Mouse (Mus musculus): ENCODE data around the gene Tekt5.
A peak's percentile ranks its signal among the peaks of the same experiment; 100 is the strongest.

The Tekt5 gene

GRCm38 (mm10) chr16:10377286-10377685 is 18.0 kb downstream of the Tekt5 start:
- DNase-seq: no peak

DNA sequence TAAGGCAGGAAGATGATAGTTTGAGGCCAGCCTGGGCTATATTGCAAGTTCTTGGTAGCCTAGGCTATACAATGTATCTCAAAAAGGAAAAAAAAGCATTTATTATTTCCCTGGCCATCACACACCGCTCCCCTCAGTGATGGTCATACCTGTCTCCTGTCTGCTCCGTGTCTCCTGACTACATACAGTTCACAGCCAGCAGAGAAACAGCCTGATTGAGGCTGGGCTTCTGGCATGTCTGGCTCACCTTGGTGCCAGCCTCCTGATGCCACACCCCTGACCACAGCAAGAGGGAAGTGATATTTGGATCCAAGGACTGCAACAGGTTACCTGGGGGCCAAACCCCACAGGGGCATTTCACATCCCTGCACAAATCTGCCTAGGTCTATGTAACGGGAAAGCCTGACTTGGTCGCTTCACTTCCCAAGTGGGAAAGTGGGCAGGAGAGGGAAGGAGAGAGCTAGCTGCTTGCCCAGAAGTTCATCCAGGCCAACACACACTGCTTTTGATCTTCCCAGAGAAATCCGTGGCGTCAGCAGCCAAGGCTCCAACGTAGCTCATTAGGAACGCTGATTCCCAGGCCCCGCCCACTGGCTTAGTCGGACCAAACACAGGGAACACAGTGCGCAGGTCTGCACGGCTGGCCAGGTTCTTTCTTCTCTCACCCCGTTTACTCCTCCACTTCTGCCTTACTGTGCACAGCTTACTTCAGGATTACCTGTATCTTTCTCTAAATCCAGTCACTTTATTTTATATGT is 20.9 kb downstream of the Tekt5 start:
- no peak for DNase-seq

GRCm38 (mm10) chr16:10372372-10372771 is 22.9 kb downstream of the Tekt5 start:
- no peak for DNase-seq

- no peak for DNase-seq
Measured at GRCm38 (mm10) chr16:10369996-10370395, 25.3 kb downstream of the Tekt5 start.

DNA sequence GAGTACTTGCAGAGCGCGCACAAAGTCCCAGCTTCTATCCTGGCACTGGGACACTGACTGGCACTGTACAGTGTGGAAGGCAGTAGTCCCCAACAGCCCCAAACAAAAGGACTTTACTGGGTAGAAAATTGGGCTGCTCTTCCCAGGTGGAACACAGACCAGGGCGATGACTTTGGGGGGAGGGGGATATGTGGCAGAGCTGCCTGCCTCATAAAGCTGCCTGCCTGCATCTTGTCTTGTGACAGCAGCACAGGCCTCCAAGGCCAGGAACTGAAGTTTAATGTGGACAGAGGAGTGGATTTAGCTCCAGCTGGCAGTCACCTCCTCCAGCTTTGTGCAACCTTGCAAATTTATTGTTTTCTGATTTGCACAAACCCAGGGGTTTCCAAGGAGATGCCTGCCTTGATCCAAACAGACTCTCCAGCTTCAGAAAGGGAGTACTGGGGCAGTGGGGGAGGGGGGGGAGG is 25.8 kb downstream of the Tekt5 start:
- no peak for DNase-seq

DNA sequence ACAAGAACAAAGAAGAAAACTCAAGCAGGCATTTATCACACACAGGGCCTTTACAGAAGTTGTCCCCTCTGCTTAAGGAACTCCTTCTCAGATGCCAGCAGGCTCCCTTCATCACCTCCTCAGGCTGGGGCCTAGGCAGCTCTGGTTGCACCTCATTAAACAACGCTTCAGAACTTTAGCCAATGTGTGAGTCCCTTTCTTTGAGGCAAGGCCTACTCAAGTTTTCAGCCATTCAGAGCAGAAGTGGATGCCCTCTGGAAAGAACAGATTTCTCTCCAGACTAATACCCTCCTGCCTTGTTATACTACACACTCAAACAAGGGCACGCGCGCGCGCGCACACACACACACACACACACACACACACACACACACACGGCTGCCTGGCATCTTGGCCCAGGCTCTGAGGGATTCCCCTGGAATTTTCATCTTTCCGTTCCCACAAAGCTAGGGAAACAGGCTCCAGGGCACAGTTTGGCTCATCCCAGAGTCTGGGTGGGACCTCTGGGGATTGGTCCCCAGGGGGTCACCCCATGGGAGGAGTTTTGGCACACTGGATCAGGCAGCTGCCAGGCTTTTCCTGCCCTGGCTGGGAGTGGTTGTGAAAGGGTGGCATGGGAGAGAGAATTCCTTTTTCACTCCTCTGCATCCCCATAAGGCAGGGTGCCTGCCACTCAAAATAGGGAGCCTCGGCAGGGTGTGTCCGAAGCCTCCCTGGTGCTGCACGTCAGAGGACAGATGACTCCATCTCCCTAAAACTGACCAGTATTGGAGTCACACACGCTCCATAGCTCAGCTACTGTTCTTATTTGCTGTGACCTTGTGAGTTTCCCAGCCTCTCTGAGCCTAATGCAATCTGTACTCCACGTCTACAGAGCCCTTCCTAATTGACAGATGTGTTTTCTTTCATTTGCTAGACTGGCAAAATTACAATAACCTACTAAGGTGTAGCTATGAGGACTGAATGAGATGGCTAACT is 28.8 kb downstream of the Tekt5 start:
- no peak for DNase-seq

- no peak for DNase-seq
Measured at GRCm38 (mm10) chr16:10365796-10366195, 29.5 kb downstream of the Tekt5 start.

GRCm38 (mm10) chr16:10363061-10363460 is 32.2 kb downstream of the Tekt5 start:
- no peak for DNase-seq

- no peak for DNase-seq
Measured at GRCm38 (mm10) chr16:10359241-10359640, 36.0 kb downstream of the Tekt5 start.

- DNase-seq: no peak
Measured at GRCm38 (mm10) chr16:10358010-10358934, 37.0 kb downstream of the Tekt5 start.

DNA sequence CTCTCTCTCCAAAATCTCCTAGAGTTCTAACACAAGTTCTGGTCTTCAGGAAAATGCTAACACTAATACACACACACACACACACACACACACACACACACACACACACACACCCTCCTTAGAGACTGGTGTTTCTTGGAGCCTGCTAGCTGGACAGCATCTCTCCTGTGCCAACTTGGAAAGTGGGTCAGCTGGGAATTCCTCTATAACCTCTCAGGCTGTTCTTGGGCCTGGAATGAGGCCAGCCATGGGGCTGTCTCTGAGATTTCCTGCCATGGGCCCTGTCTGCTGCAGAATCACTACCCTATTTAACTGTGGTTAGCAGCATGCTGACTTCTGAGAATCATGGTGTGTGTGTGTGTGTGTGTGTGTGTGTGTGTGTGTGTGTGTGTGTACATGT is 40.3 kb downstream of the Tekt5 start:
- peak; percentile 9 for DNase-seq

- DNase-seq: no peak
Measured at GRCm38 (mm10) chr16:10351050-10351636, 44.1 kb downstream of the Tekt5 start.

- DNase-seq: no peak
Measured at GRCm38 (mm10) chr16:10349876-10350275, 45.4 kb downstream of the Tekt5 start.

DNA sequence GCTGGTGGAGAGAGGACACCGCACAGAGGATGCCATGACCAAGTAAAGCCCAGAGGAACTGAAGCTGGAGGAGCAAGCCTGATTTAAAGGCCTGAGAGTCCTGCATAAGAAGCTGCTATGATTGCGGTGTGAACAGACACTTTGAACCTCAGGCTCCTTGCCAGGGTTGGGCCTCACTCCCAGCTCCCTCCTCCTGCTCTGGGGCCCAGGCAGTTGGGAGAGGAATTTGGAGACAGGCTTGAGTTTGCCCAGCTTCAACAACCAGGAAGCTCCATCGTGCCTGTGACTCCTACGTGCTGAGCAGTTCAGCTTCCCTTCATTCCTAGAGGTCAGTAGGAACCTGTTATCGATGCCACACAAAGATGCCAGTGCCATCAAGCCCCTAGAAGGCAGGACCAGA is 45.9 kb downstream of the Tekt5 start:
- DNase-seq: no peak

DNA sequence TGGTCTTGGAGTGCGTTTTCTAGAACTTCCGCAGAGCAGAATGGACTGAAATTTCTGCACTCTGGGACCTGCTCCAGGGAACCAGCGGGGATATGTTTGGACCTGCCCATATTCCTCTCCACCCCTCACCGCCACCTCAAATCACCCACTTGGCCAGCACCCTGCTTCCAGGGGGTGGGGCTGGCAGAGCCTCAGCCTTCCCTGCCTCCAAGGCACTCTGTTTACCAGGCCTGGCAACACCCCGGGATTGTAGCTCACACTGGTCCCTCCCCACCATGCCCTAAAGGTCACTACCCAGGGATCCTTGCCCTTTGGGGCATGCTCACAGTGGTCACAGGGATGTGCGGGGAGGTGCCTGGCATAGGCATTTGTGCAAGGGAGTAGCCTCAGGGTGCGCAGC is 47.7 kb downstream of the Tekt5 start:
- DNase-seq: no peak

DNA sequence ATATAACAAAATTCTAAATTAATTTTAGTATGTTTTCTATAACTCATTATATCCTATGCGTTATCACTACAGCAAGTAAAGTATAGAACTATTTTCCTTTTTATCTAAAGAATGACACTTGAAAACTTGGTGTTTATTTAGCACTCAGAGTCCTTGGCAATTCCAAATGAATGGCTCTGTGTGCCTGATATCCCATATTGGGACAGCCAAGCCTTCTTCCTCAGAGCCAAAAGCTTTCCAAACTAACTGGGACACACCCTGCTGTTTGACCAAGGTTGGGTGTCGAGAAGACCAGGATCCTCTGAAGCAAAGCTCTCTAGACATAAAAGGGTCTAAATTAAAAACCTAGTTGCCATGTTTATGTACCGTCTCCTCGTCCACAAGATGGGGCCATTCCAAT is 54.2 kb downstream of the Tekt5 start:
- no peak for DNase-seq

DNA sequence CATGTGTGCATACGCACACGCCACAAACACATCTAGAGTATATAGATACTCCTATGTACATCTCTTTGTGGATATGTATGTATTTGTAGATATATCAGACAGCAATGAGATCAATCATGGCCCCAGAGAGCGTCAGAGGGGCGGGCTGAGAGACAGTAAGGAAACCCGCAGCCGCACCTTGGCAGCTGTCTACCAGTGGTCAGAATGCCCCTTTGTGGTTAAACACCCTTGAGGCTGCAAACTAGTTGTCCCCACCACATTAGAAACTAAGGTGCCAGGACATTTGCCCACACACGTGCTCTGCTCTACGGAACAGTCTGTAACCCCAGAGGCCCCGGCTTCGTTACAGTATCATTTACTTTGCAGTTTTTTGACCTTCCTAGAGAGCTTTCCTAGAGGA is 55.4 kb downstream of the Tekt5 start:
- DNase-seq: no peak

DNA sequence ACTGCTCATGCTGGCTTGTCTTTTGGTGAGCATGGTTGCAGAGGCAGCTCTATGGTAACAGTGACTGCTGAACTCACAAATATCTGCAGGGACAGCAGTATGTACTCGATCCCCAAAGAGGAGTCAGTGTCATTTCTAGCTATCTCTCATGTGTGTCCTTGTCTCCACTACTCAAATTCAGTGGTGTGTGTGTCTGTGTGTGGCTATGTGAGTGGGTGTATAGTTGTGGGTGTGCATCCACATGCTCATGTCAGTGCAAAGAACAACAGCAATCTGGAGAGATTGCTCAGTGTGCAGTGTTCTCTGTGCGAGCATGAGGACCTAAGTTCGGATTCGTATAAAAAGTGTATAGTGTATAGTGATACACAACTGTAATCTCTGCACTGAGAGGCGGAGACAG is 56.7 kb downstream of the Tekt5 start:
- no peak for DNase-seq

GRCm38 (mm10) chr16:10337422-10338197 is 57.7 kb downstream of the Tekt5 start:
- DNase-seq: no peak

GRCm38 (mm10) chr16:10336454-10337421 is 58.6 kb downstream of the Tekt5 start:
- DNase-seq: no peak
